In genomic region chr6:21949771-21950448, GRCm38 (mm10) we compare ENCODE assay signal across 8 mouse cellular contexts. TPM values are rescaled to one million over a fixed set of nuclear protein-coding genes. Genes with fewer than 3 reads are reported as not detected.
DNase-seq lines count a peak whose midpoint lies in the region; ATAC-seq and TF ChIP-seq lines count a peak whose summit lies in the region.

No protein-coding gene starts in this region.

- peak; percentile 96 for DNase-seq in gastrocnemius, postnatal 10 days
- peak; percentile 96 to 98 for DNase-seq in left cerebral cortex, postnatal 10 days (ENCODE audit: extremely low spot score in 1 of 2, low spot score in 2 of 2)
- DNase-seq in right cerebral cortex, postnatal 25 days = peak; percentile 97
- DNase-seq in urinary bladder, postnatal 4 days (ENCODE audit: low spot score in 2 of 2) = peak; percentile 93 to 95

- peak; percentile 75 for ATAC-seq in activated CD4-positive, CD25-positive, alpha-beta regulatory T cell, adult 4 months
- ATAC-seq in inflammation-experienced regulatory T-cells, adult 6 months = peak; percentile 77
- ATAC-seq in megakaryocyte-erythroid progenitor cell, adult 5-6 weeks (replicated peaks; ENCODE audit: low FRiP score, low TSS enrichment, poor library complexity, severe bottlenecking) = peak; percentile 94

- TF ChIP-seq CTCF in cortical plate, adult 2 months (IDR thresholded peaks at IDR 0.05; ENCODE audit: extremely low read depth, insufficient read depth, low read length) = no peak

- peak; percentile 80 for TF ChIP-seq POLR2A in cortical plate, adult 2 months (IDR thresholded peaks at IDR 0.05; ENCODE audit: extremely low read depth, insufficient read depth, low read length)

- peak overlapping the region; percentile 59 for H3K4me3 ChIP-seq in cortical plate, adult 2 months (ENCODE audit: insufficient read depth, low read length)

- no peaks in the 10 kb centered on the region; the same call in 1 of the 2 replicates for H3K4me1 ChIP-seq in cortical plate, adult 2 months (ENCODE audit: control insufficient read depth, insufficient read depth, low read length)

- intact Hi-C loops in left cerebral cortex, postnatal 10 days (cut with DNase I) = loop anchor here (10.0 kb wide), 1 partner anchor 155 kb away; no protein-coding TSS in a partner anchor

- H3K27ac ChIP-seq in cortical plate, adult 2 months (ENCODE audit: insufficient read depth, low read length) = peak overlapping the region; percentile 89

RNA-seq across cellular contexts. Expression of gene Ing3, which starts 0.5 kb away (rescaled TPM):
- polyA plus RNA-seq in activated CD4-positive, CD25-positive, alpha-beta regulatory T cell, adult 4 months (2017; shearing (Covaris generic)) = 100 to 1,000 TPM in 1 of 2 experiments, 10 to 100 TPM in 1; 57.6 to 114 TPM
- polyA plus RNA-seq in cortical plate, adult 2 months (2012; rRNA removed) = 15.1 and 15.5 TPM in 2 replicates
- total RNA-seq in gastrocnemius, postnatal 10 days (2021) = 10 to 100 TPM; 10.5 to 11.9 TPM
- 10 to 100 TPM; 73.4 to 84.9 (median 81.1) TPM for polyA plus RNA-seq in inflammation-experienced regulatory T-cells, adult 6 months (2017; shearing (Covaris generic))
- total RNA-seq in left cerebral cortex, postnatal 10 days (2021) = 10 to 100 TPM; 21.6 to 23.2 TPM
- 13.8 and 17.2 TPM in 2 replicates for total RNA-seq in megakaryocyte-erythroid progenitor cell, adult 5-6 weeks (2014; fragmentation: Nextera tagmentation)
- total RNA-seq in megakaryocyte-erythroid progenitor cell, adult 5-6 weeks (2017) = 24.2 and 29.4 TPM in 2 replicates

RNA-seq across cellular contexts. Expression of gene Cped1, which starts 35.8 kb away (rescaled TPM):
- under 1 TPM in 1 of 2 experiments, not detected in 1; 0.29 TPM for polyA plus RNA-seq in activated CD4-positive, CD25-positive, alpha-beta regulatory T cell, adult 4 months (2017; shearing (Covaris generic))
- polyA plus RNA-seq in cortical plate, adult 2 months (2012; rRNA removed) = 2.0 and 2.2 TPM in 2 replicates
- total RNA-seq in gastrocnemius, postnatal 10 days (2021) = 10 to 100 TPM; 15.9 to 27.6 TPM
- under 1 TPM in 2 of 3 experiments, not detected in 1; 0.08 to 0.16 TPM for polyA plus RNA-seq in inflammation-experienced regulatory T-cells, adult 6 months (2017; shearing (Covaris generic))
- 1 to 10 TPM; 1.9 to 2.0 TPM for total RNA-seq in left cerebral cortex, postnatal 10 days (2021)
- 3.2 and 3.8 TPM in 2 replicates for total RNA-seq in megakaryocyte-erythroid progenitor cell, adult 5-6 weeks (2014; fragmentation: Nextera tagmentation)
- total RNA-seq in megakaryocyte-erythroid progenitor cell, adult 5-6 weeks (2017) = 0.42 and 0.91 TPM in 2 replicates

Comparison
In these comparisons a context has a peak if more than half of its experiments do, and no peak if none do; other contexts are left out.
1. Peak in every context shown above with its lines: DNase-seq, ATAC-seq, H3K4me3 ChIP-seq and H3K27ac ChIP-seq.